Mouse (Mus musculus) cerebellum, postnatal 36 days (tissue): ENCODE results near the gene Hist1h2ag.

Experiments used
- DNase-seq, 2 experiments: peaks; one replicate each; pipeline ENCODE4 v3.0.0; 2021 to 2022; ENCODE audit warnings: mixed read lengths in 2 of 2

Hist1h2ag gene

DNA sequence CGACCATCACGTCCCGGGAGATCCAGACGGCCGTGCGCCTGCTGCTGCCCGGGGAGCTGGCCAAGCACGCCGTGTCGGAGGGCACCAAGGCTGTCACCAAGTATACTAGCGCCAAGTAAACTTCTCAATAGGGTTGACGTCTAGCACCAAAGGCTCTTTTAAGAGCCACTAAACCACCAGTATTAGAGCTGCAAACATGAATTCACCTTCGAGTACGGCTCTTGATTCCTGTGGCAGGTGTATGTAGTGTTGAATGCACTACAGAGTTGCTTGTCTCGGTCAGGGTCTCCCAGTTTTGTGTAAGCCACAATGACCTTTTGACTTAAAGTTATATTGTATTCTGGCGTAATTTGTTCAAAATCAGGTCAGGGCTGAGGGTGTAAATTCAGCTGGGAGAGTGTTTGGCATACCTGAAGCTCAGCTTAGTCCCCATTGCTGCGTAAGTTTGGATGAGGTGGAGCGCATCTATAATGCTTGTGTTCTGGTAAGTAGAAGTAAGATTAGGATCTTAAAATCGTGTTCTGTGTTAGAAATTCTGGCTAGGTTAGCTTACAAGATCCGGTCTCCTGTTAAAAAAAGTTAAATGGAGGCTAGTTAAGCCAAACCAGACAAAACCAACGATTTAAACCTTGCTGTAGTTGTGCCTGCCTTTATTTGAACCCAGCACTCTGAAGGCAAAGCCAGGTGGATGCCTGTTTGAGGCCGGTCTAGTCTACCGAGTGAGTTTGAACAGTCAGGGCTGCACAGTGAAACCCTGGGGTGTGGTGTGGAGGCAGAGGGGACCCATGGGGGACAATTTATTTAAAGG lies 6.4 kb downstream of the Hist1h2ag start:
- no peak for DNase-seq

DNA sequence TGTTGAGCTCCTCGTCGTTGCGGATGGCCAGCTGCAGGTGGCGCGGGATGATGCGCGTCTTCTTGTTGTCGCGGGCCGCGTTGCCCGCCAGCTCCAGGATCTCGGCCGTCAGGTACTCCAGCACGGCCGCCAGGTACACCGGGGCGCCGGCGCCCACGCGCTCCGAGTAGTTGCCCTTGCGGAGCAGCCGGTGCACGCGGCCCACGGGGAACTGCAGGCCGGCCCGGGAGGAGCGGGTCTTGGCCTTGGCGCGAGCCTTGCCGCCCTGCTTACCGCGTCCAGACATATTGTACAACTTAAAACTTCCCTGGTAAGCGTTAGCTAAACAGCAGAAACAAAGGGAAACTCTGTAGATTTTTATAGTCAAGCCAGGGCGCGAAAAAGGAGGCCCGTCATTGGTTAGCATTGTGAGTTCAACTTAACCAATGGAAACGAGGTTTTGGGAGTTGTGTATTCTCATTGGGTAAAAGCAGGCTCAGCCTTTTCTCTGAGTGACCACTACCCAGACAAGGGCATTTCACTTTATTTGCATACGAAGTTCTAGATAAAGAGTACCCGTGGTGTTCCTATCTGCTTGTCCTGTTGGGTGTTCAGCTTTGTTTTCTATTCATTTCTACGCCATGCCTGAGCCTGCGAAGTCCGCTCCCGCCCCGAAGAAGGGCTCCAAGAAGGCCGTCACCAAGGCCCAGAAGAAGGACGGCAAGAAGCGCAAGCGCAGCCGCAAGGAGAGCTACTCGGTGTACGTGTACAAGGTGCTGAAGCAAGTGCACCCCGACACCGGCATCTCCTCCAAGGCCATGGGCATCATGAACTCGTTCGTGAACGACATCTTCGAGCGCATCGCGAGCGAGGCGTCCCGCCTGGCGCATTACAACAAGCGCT lies 7.2 kb downstream of the Hist1h2ag start, which contains the start of the genes Hist1h2ah and Hist1h2bk:
Gene Hist1h2ah (minus strand): TSS at position 302 of the 882 bp plus-strand sequence.
Gene Hist1h2bk (plus strand): TSS at position 604 of the 882 bp plus-strand sequence.
- peak; percentile 68 to 81 for DNase-seq

DNA sequence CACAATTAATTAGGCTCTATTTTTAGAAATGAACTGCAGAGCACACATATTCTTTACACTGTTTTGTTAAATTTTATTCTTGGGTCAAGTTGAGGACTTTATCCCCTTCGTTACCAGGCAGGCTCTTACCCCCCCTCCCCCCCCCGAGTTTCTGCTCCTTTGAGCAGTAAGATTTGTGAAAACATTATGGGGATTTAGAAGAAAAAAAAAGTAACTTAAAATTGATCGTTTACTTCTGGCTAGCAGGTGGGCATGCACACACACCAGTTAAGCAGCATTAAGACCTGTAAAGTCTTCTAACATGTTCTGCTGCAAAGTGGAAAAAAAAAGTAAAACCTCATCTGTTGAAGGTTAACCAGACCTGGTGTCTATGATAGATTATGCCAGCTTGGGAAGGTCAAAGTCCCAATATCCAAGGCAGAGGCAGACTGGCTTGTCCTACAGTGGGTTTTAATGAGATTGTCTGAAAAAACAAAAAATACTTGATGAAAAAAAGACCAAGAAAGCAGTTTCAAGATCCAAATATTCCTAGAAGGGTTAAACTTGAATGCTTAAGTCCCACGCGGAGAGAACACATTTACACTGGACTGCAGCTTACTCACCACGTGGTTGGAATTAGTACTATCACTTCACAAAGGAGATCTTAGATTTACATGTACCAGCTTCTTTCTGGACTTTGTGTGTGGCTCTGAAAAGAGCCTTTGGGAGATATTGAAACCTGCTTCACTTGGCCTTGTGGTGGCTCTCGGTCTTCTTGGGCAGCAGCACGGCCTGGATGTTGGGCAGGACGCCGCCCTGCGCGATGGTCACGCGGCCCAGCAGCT lies 8.1 kb downstream of the Hist1h2ag start:
- no peak for DNase-seq

DNA sequence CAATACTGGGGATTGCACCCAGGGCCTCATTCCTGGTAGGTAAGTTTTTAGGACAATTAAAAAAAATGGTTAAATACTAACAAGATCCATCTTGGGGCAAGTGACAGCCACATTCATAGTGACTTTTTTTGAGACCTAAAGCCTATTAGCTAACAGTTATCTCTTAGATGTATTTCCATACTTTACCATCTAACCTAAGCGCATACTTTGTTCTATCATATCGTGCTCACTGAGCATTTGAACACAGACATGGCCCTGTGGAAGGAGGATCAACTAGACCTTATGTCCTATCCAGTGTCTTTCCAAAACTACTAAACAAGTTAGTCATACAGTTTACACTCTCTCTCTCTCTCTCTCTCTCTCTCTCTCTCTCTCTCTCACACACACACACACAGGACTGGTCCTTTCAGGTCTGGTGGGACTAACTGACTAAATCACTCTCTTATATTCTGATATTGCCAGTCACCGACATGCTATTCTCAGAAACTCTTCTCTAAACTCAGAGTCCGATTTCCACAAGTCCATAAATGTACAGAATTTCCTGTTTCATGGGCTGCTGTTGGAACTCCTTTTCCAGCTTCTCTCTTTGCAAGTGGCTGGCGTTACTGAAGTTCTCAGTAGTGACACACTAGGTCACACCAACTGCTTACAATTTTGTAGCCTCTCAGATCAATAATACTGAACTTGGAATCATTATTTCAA lies 8.9 kb downstream of the Hist1h2ag start:
- no peak for DNase-seq

DNA sequence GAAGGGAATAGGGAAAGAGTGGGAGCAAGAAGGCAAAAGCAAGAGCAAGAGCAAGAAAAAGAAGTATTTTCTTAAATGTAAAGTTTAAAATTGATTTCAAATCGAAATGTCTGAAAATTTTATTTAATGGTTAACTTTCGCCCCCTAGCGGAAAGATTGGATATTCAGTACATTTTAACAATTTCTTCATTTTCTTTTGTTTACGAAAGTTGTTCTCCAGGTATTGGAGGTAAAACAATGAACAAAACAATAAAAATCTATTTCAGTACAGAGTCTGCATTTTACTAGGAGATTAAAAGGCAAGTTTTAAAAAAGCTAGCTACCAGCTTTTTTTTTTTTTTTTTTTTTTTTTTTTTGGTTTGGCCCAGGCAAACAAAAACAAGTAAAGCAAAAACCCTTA lies 12.3 kb downstream of the Hist1h2ag start:
- DNase-seq: no peak

DNA sequence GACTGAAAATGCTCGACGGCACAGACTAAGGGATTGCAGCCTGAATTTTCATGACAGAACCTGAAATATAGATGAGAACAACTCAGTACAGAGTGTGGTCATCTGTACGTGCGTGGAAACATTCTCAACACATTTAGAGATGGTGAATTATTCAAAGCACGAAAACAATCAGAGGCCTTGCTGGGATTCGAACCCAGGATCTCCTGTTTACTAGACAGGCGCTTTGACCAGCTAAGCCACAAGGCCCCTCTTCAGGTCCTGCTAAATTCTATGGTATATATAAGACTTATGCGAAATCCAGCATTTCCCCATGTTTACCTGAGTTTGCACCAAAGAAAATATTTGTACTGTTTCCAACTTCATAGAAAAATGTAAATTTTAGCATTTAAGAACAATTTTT lies 12.8 kb downstream of the Hist1h2ag start:
- DNase-seq: peak in 1 of 2 experiments; percentile 19

DNA sequence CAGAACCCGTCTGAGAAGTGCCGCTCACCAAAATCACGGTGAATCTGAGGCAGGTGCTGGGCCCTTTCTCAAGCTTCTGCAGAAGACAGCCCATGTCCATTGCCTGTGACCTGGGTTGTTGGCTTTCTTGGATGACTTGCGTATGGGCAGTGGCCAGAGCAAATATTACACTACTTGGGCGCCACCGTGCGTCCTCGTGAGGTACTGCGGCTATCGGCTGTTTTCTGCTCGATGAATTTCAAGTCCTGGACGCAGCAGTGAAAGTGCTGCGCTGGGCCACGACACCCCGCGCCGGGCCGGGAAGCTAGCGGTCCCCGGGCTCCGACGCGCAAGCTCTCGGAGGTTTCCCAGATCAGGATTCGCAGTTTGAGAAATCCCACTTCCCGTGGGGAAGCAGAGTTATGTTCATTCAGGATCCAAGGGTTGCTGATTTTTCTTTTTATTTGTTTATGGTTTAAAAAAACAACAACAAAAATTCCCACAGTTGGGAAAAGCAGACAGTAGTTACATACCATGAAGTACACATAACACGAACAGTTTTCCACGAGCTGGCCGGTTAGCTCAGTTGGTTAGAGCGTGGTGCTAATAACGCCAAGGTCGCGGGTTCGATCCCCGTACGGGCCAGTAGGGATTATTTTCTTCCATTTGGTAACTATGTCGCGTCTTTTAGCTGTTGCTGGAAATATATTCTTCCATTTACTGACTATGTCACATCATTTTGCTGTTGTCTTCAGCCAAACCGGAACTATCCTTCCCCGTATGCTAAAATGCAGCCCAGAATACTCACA lies 13.9 kb downstream of the Hist1h2ag start:
- peak; percentile 95 to 98 for DNase-seq

DNA sequence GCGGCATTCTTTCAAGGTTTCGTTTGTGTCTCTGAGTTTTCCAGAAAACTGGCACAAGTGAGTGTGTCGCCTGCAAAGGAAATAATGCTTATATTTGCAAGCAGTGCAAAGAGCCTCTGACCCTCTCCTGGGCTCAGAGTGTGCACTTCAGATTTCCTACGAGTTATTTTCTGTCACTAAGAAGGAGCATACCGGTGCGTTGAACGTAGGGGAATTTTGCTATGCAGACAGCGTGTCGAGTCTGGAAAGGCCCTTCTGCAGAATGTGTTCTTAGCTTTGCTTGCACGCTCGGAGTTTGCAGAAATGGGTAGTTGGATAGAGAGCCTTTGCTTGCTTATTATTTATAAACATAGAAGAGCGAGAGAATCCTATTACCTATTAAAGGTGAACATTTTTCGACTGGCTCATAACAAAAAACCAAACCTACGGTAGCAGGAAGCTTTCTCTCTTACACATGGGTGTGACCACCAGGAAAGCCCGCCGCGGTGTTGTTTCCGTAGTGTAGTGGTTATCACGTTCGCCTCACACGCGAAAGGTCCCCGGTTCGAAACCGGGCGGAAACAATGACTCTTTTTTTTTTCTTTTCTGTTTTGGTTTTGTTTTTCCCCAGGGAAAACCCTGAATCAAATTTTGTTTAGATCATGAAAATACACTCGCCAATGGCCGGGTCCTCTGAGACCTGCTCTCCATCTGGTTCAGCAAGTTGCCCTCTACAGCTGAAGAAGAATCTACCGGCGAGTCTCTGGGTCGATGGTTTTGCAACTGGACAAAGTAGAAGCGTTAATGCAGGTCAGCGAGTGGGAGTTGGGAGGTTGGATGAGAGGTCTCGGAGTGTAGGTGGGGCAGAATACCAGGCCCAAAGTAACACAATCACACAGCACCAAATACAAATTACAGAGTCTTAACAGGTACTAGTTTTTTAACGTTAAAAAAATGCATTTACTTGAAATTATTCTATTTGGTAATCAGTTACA lies 16.4 kb downstream of the Hist1h2ag start:
- DNase-seq: peak; percentile 72 to 84

DNA sequence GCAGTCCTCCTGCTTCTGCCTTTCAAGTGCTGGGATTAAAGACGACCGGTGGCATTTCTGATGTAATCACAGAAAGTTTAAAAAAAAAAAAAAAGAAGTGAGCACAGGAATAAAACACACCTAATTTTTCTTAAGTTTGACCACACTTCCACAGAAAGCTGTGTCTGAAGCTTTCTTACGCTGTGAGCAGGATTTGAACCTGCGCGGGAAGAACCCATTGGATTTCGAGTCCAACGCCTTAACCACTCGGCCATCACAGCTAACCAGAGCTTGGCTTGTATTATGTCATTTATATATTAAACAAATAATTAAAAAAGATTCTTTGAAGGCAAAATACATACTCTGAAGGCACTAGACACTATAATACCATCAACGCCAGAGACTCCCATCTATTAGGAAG lies 20.5 kb downstream of the Hist1h2ag start:
- DNase-seq: peak; percentile 69 to 83

DNA sequence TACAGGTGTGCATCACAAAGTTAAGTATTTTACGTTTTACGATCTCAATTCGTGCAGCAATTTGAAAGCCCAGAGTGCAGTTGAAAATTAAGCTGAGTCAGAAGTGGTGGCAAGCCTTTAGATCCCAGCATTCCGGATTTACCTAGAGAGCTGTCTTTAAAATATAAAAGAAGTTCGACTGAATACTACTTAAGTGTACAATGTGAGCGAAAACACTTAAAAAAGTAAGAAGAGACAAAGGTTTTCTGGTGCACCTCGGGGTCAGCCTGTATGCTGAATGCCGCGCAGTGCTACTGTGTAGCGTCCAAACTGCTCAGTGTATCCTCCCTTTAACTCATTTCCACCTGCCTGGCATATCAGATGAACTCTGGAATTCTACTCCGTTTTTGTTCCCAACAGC lies 21.2 kb downstream of the Hist1h2ag start:
- DNase-seq: no peak

DNA sequence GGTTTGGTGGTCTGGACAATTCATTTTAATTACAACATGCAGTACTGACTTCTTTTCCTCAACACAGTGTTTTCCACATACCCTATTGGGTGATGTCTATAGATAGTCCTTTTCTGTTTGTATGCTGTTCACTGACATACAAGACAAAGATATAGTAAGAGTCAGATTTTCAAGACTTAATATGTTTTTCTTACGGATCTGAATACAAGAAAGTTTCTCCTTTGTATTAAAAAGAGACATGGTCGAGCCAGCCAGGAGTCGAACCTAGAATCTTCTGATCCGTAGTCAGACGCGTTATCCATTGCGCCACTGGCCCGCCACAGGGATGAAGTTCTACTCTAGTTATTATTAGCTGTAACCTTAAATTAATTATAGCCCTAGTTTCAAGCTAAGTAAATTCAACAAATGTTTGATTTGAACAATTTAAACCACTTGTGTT lies 21.8 kb downstream of the Hist1h2ag start:
- DNase-seq: peak; percentile 27 to 60

DNA sequence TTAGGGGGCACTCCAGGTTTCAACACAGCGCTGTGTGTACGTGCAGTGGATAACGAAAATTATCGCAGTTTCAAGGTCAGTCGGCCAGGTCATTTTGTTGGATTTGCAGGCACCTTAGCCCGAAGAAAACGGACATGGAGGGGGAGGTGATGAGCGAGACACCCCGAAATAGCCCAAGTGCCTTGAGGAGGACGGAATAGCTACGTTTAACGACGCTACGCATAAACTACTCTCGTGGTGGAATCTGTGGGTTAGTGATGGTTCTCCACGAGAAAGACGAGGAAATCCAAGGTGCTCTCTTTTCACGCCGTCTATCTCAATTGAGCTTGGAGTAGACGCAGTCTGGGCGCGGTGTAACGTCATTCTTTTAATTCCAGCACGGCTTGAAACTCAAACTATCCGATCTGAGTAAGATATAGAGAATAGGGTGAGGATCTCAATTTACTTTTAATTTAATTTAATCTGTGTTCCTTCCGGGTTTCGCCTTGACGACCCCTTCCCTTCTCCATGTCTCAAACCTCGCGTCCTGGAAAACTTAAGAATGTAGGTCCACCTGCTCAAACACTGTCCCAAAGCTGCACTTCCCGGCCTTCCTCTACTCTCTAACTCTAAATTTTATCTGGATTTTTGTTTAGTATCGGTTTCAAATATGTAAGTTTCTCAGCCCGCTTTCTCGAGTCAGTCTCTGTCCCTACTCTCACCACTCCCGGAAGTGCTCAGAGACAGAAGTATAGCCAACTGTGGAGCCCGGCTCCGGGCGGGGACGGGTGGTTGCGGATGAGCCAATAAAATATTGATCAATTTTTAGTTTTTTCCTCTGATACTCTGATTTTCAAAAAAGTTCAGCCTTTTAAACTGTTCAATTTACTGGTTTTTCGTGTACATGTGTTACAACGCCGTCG lies 22.6 kb downstream of the Hist1h2ag start:
- DNase-seq: no peak

DNA sequence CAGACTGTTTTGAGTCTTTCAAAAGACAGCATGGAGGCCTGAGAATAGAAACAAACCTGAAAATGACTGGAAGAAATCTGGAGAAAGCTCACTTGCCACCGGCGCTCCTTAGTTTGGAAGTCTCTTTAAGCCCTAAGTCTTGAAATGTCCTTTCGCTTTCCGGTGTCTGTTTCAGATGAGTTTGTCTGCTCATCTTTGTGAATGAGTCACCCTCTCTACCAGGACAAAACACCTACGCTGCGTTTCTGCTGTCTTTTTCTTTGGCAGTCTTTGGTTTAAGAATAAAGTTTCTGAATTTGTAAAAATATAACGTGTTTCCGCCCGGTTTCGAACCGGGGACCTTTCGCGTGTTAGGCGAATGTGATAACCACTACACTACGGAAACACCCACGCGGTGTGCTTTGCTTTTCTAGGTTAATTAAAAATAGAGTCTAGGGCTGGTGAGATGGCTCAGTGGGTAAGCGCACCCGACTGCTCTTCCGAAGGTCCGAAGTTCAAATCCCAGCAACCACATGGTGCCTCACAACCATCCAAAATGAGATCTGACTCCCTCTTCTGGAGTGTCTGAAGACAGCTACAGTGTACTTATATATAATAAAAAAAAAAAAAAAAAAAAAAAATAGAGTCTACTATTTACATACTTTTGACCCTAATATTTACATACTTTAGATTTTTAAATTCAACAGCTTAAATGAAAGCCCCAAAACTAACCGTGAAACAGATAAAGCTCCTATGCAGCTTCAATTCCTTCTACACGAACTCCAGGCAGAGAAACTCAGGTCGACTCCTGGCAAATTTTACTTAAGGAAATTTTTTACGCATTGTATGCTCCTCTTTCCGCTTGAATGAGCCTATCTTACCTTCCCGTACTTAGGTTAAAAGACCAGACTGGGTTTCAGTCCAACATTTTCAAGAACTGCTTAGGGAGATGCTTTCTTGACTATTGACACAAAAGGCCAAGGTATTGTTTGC lies 27.0 kb downstream of the Hist1h2ag start:
- DNase-seq: peak; percentile 44 to 62

DNA sequence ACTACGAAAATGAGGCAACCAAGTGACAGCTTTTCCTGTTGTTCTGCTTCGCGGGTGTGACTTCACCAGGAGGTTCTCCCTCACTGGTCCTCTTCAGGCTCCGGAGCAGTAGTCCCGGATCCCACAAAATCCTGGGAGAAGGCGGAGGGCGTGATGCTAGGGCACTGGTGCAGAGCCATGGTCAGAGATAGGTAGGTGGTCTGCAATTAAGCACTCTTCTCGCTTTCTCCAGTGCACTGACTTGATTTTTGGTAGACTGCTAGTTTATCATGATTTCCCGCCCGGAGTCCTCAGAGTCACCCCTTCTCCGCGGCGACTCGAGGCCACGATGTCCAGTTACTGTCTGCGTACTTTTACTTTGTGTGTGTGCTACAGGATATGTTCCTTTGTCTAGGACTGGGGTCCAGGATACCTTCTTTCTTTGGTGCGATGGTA lies 28.3 kb downstream of the Hist1h2ag start:
- DNase-seq: no peak

DNA sequence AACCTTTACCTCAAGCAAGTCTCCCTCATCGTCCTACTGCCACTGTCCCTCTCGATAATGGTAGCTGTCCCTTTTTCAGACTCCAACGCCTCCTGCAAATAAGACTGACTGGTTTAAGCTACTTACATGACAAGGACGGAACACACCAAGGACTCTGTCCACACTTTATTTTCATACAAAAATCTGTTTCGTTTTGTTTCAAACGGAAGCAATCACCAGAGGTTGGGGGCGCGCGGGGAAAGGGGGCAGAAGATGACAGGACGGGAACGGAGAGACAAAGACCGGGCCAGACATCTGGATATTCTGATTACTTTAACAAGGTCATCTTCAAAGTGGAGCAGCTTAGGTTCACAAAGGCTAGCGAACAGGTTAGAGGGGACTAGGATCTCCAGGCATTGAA lies 29.0 kb downstream of the Hist1h2ag start:
- no peak for DNase-seq

DNA sequence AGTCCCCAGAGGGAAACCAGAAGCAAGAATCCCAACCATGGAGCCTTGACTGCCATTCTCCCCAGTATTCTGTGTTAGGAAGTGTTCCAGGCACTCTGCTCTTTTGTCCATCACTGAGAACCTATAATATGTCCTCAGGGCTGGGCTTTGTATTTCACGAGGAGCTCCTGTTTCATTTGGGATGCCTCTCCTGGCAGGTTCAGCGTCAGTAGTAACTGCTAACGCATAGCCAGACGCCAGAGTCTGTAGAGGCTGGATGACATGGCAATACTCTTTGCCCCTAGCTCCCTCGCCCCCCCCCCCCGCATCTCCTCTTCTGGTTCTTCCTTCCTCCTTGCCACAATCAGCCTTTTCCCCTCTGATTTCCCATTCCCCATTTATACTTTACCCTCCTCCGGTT lies 33.1 kb downstream of the Hist1h2ag start, which contains the start of gene Prss16:
Gene Prss16 (minus strand): TSS at position 101 of the 400 bp plus-strand sequence.
- DNase-seq: no peak

DNA sequence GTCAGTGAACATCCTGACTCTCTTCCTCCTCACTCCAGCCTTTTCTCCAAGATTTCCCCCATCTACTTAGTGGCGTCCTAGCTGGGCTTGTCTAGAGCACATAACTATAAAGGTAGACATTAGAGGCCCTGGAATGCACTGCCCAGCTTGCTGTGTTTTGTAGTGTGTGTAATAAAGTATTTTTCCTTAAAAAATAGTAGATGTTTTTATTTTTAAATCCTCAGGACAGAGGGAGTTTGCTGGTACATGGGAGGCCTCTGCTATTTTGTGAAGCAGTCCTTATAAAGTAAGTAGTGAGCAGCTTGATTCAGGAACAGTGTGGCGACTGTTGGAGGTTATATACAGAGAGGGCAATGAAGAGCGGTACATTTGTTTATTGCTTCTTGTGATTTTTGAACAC lies 34.0 kb downstream of the Hist1h2ag start:
- no peak for DNase-seq
